Mouse (Mus musculus): ENCODE measurements around the gene Tmem86a.

DNA sequence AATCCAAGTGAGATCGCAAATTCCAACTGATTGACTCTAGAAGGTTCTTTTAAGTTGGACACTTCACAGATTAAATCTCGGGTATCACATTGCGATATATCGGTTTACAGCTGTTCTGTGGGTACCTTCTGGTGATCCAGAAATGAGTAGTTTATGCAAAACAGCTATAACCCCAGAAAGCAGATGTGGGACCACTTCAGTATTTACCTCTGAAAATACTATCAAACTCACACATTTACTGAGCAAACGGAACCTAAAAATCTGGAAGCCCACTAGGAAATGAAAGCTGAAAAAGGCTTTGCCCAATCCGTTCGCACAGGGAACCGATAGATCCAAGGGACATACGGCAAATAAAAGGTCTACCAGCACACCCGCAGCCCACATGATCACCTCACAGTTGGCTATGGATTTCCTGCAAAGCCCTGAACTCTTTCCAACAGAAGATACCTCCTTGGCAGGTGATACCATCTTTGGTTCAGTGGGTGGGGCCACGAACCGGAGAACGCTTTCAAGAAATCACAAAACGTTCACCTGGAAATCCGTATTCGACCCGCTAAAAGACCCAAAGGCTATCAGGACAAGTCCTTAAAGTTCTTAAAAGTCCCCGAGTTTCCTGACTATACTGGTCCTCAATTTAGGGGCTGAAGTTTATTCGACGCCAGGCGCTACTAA, 43.2 kb upstream of the Tmem86a start:
- TF ChIP-seq POLR2A (IDR thresholded peaks at IDR 0.05; ENCODE audit: borderline replicate concordance, insufficient read depth, low read length) (no peak), CTCF (IDR thresholded peaks at IDR 0.05; ENCODE audit: borderline replicate concordance, insufficient read depth, low read depth, low read length) (no peak)
